Mouse (Mus musculus): ENCODE data around the gene Chrna3. TPM values are rescaled to one million over a fixed set of nuclear protein-coding genes. Genes with fewer than 3 reads are reported as not detected.

The Chrna3 gene
- polyA plus RNA-seq, 1 experiment from 2014 or later: 11.6 TPM

GRCm38 (mm10) chr9:54980674-54981073 is 45.7 kb downstream of the Chrna3 start, which contains the start of gene Chrna5:
Gene Chrna5, plus strand, starts transcription at chr9:54980880.
- peak; percentile 85 for DNase-seq (ENCODE audit: low spot score, missing footprints)
- 56% methylated on average over 8 of the region's 8 CpGs for WGBS

GRCm38 (mm10) chr9:54969972-54970637 is 56.3 kb downstream of the Chrna3 start:
- DNase-seq (ENCODE audit: low spot score, missing footprints) (no peak), ATAC-seq (ENCODE audit: low FRiP score) (no peak)
- Histone ChIP-seq H3K27me3 (ENCODE audit: control insufficient read depth, insufficient read depth, low read length) (no peaks in the 10 kb centered on the region), H3K4me3 (ENCODE audit: low read depth, low read length) (no peak overlapping the region), H3K27ac (ENCODE audit: low read depth, low read length) (no peak overlapping the region), H3K36me3 (ENCODE audit: control insufficient read depth, insufficient read depth, low read length) (no peaks in the 10 kb centered on the region), H3K9me3 (ENCODE audit: control insufficient read depth, low read length) (no peaks in the 10 kb centered on the region), H3K4me1 (ENCODE audit: control insufficient read depth, insufficient read depth, low read length) (peaks cover 4% of the 10 kb centered on the region; the same call in 1 of the 2 replicates), H3K4me2 (no peak overlapping the region), H3K9ac (ENCODE audit: low read length) (no peak overlapping the region)
- WGBS: 74% methylated on average over 8 of the region's 8 CpGs

More at GRCm38 (mm10) chr9:54980674-54981073, 45.7 kb downstream of the Chrna3 start, which contains the start of gene Chrna5:
- peak within 1 kb of the TSS; percentile 59 for H3K4me3 ChIP-seq (ENCODE audit: low read depth, low read length)
- H3K9ac ChIP-seq (ENCODE audit: low read length): peak within 1 kb of the TSS; percentile 58
- peak; percentile 60 for ATAC-seq (ENCODE audit: low FRiP score)
- peak within 1 kb of the TSS; percentile 89 for H3K4me2 ChIP-seq
- peaks cover 13% of the 10 kb centered on the region for H3K27me3 ChIP-seq (ENCODE audit: control insufficient read depth, insufficient read depth, low read length)
- H3K4me1 ChIP-seq (ENCODE audit: control insufficient read depth, insufficient read depth, low read length): peaks cover 10% of the 10 kb centered on the region; the same call in 1 of the 2 replicates
- no peaks in the 10 kb centered on the region for H3K9me3 ChIP-seq (ENCODE audit: control insufficient read depth, low read length)
- peak within 1 kb of the TSS; percentile 20; the same call in 1 of the 2 replicates for H3K27ac ChIP-seq (ENCODE audit: low read depth, low read length)
- H3K36me3 ChIP-seq (ENCODE audit: control insufficient read depth, insufficient read depth, low read length): no peaks in the 10 kb centered on the region

- no peaks in the 10 kb centered on the region for H3K9me3 ChIP-seq (ENCODE audit: control insufficient read depth, low read length)
- ATAC-seq (ENCODE audit: low FRiP score): no peak
Measured at GRCm38 (mm10) chr9:54963669-54964068, 62.7 kb downstream of the Chrna3 start.

GRCm38 (mm10) chr9:54961059-54961458 is 65.3 kb downstream of the Chrna3 start:
- DNase-seq (ENCODE audit: low spot score, missing footprints) (no peak), ATAC-seq (ENCODE audit: low FRiP score) (no peak)
- WGBS: 95% methylated on average over 4 of the region's 4 CpGs
- Histone ChIP-seq H3K4me3 (ENCODE audit: low read depth, low read length) (no peak overlapping the region), H3K4me2 (no peak overlapping the region), H3K27ac (ENCODE audit: low read depth, low read length) (no peak overlapping the region), H3K27me3 (ENCODE audit: control insufficient read depth, insufficient read depth, low read length) (no peaks in the 10 kb centered on the region), H3K9ac (ENCODE audit: low read length) (no peak overlapping the region), H3K4me1 (ENCODE audit: control insufficient read depth, insufficient read depth, low read length) (no peaks in the 10 kb centered on the region), H3K36me3 (ENCODE audit: control insufficient read depth, insufficient read depth, low read length) (peaks cover 18% of the 10 kb centered on the region), H3K9me3 (ENCODE audit: control insufficient read depth, low read length) (no peaks in the 10 kb centered on the region)

More at GRCm38 (mm10) chr9:54963669-54964068, 62.7 kb downstream of the Chrna3 start:
- Histone ChIP-seq H3K4me2 (no peak overlapping the region), H3K27ac (ENCODE audit: low read depth, low read length) (no peak overlapping the region), H3K9ac (ENCODE audit: low read length) (no peak overlapping the region), H3K4me1 (ENCODE audit: control insufficient read depth, insufficient read depth, low read length) (no peaks in the 10 kb centered on the region), H3K4me3 (ENCODE audit: low read depth, low read length) (no peak overlapping the region), H3K27me3 (ENCODE audit: control insufficient read depth, insufficient read depth, low read length) (no peaks in the 10 kb centered on the region), H3K36me3 (ENCODE audit: control insufficient read depth, insufficient read depth, low read length) (peaks cover 8% of the 10 kb centered on the region; the same call in 1 of the 2 replicates)
- no peak for DNase-seq (ENCODE audit: low spot score, missing footprints)

Other genes starting within 250 kb of the Chrna3 start
- 64.5 and 72.6 TPM in 2 replicates for gene Ireb2, start 162.8 kb downstream of the Chrna3 start, polyA plus RNA-seq (2014; fragmentation: Nextera tagmentation; extraction: Ambion mirVana)
- 4.2 and 4.5 TPM in 2 replicates for gene Hykk, start 109.3 kb downstream of the Chrna3 start, polyA plus RNA-seq (2014; fragmentation: Nextera tagmentation; extraction: Ambion mirVana)
- gene Psma4, start 75.8 kb downstream of the Chrna3 start, polyA plus RNA-seq (2014; fragmentation: Nextera tagmentation; extraction: Ambion mirVana): 332 and 341 TPM in 2 replicates
- gene AY074887, start 75.6 kb downstream of the Chrna3 start, polyA plus RNA-seq (2014; fragmentation: Nextera tagmentation; extraction: Ambion mirVana): 0.79 and 0.81 TPM in 2 replicates
- 6.5 and 7.7 TPM in 2 replicates for gene Chrna5, start 45.7 kb downstream of the Chrna3 start, polyA plus RNA-seq (2014; fragmentation: Nextera tagmentation; extraction: Ambion mirVana)
- 2.3 and 2.5 TPM in 2 replicates for gene Chrnb4, start 22.2 kb upstream of the Chrna3 start, polyA plus RNA-seq (2014; fragmentation: Nextera tagmentation; extraction: Ambion mirVana)
- 50.1 and 55.0 TPM in 2 replicates for gene Ube2q2, start 122.3 kb upstream of the Chrna3 start, polyA plus RNA-seq (2014; fragmentation: Nextera tagmentation; extraction: Ambion mirVana)
- 84.6 and 92.5 TPM in 2 replicates for gene Fbxo22, start 182.4 kb upstream of the Chrna3 start, polyA plus RNA-seq (2014; fragmentation: Nextera tagmentation; extraction: Ambion mirVana)

All from midbrain, embryonic 11.5 days (tissue).